Mouse (Mus musculus): ENCODE data around the gene Ranbp10. TPM values are rescaled to one million over a fixed set of nuclear protein-coding genes. Genes with fewer than 3 reads are reported as not detected.

The Ranbp10 gene
- polyA plus RNA-seq, 1 experiment from 2014 or later, result 11.2 TPM

GRCm38 (mm10) chr8:105754688-105755087 is 72.5 kb downstream of the Ranbp10 start:
- Histone ChIP-seq H3K4me3 (ENCODE audit: low read depth, low read length) (no peak overlapping the region), H3K36me3 (replicated peaks; ENCODE audit: control insufficient read depth, insufficient read depth, low read depth, low read length) (no peaks in the 10 kb centered on the region), H3K27ac (replicated peaks; ENCODE audit: low read depth, low read length) (no peak overlapping the region), H3K4me1 (ENCODE audit: control insufficient read depth, insufficient read depth, low read length) (peaks cover 3% of the 10 kb centered on the region; the same call in 1 of the 2 replicates), H3K9ac (replicated peaks; ENCODE audit: low read length) (no peak overlapping the region), H3K4me2 (ENCODE audit: low read depth, low read length) (no peak overlapping the region), H3K9me3 (replicated peaks; ENCODE audit: control insufficient read depth, low read length) (no peaks in the 10 kb centered on the region), H3K27me3 (ENCODE audit: control insufficient read depth, insufficient read depth, low read length) (no peaks in the 10 kb centered on the region)
- DNase-seq (ENCODE audit: low spot score), result no peak
- no peak for ATAC-seq (replicated peaks; ENCODE audit: insufficient number of reproducible peaks, low FRiP score, low TSS enrichment, low read depth)
- 82% methylated on average over 2 of the region's 2 CpGs for WGBS

DNA sequence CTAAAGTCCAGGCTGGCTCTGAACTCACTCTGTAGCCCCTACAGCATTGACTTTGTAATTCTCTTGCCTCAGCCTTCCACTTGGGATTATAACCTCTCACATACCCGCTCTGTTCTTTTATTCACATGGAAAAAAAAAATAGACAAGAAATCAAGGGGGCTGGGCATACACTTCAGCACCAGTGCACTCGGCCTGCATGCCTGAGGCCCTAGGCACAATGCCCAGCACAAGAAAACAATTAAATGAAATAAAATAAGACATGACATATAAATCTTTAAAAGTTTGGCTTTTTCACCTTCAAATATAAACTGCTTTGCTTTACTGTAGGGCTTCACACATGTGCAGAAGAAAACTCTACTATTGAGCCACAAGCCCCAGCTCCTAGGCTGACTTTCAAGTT is 73.2 kb downstream of the Ranbp10 start:
- no peak overlapping the region for H3K27ac ChIP-seq (replicated peaks; ENCODE audit: low read depth, low read length)
- no peaks in the 10 kb centered on the region for H3K36me3 ChIP-seq (replicated peaks; ENCODE audit: control insufficient read depth, insufficient read depth, low read depth, low read length)
- H3K4me3 ChIP-seq (ENCODE audit: low read depth, low read length), result no peak overlapping the region
- H3K9ac ChIP-seq (replicated peaks; ENCODE audit: low read length), result no peak overlapping the region
- WGBS, result 81% methylated on average over 2 of the region's 2 CpGs
- no peaks in the 10 kb centered on the region for H3K9me3 ChIP-seq (replicated peaks; ENCODE audit: control insufficient read depth, low read length)
- no peaks in the 10 kb centered on the region for H3K27me3 ChIP-seq (ENCODE audit: control insufficient read depth, insufficient read depth, low read length)
- H3K4me1 ChIP-seq (ENCODE audit: control insufficient read depth, insufficient read depth, low read length), result no peaks in the 10 kb centered on the region
- H3K4me2 ChIP-seq (ENCODE audit: low read depth, low read length), result no peak overlapping the region
- ATAC-seq (replicated peaks; ENCODE audit: insufficient number of reproducible peaks, low FRiP score, low TSS enrichment, low read depth) (no peak), DNase-seq (ENCODE audit: low spot score) (no peak)

DNA sequence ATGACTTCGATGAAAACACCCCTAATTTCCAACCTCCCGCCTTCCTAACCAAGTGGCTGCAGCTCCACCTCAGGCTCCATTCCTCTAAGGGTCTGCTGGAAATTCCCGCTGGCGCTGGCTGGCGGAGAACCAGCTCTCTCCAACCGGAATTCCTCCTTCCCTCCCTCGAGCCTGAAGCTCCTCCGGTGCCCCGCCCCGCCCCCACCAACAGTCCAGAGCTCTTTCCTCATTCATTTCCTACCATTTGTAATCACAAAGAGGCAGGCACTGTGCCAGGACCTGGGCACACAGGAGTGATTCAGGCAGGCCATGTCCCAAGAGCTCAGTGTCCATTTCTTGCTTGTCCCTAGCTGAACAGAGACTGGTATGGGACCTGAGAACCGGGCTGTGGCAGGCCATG is 76.5 kb downstream of the Ranbp10 start:
- ATAC-seq (replicated peaks; ENCODE audit: insufficient number of reproducible peaks, low FRiP score, low TSS enrichment, low read depth), result no peak
- Histone ChIP-seq H3K4me3 (ENCODE audit: low read depth, low read length) (no peak overlapping the region), H3K9me3 (replicated peaks; ENCODE audit: control insufficient read depth, low read length) (no peaks in the 10 kb centered on the region), H3K4me1 (ENCODE audit: control insufficient read depth, insufficient read depth, low read length) (no peaks in the 10 kb centered on the region), H3K4me2 (ENCODE audit: low read depth, low read length) (no peak overlapping the region), H3K27ac (replicated peaks; ENCODE audit: low read depth, low read length) (no peak overlapping the region), H3K27me3 (ENCODE audit: control insufficient read depth, insufficient read depth, low read length) (no peaks in the 10 kb centered on the region), H3K9ac (replicated peaks; ENCODE audit: low read length) (no peak overlapping the region), H3K36me3 (replicated peaks; ENCODE audit: control insufficient read depth, insufficient read depth, low read depth, low read length) (no peaks in the 10 kb centered on the region)
- 11% methylated on average over 11 of the region's 11 CpGs for WGBS
- peak; percentile 55 for DNase-seq (ENCODE audit: low spot score)

DNA sequence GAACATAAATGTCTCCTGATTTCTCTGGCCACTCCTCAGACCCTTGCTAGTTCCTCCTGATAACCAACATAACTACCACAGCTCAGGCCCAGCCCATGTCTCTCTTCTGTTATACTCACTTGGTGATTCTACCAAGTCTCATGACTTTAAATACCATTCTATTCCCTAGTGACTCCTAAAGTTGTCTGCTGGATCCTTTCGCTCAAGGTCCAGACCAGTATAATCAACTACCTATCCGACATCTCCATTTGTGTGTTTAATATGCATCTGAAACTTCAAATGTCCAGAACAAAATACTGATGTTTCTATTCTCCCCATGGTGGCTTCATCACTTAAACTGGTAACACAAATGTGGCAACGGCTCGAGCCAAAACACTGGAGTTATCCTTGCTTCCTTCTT is 83.8 kb downstream of the Ranbp10 start:
- Histone ChIP-seq H3K4me2 (ENCODE audit: low read depth, low read length) (no peak overlapping the region), H3K27me3 (ENCODE audit: control insufficient read depth, insufficient read depth, low read length) (no peaks in the 10 kb centered on the region), H3K27ac (replicated peaks; ENCODE audit: low read depth, low read length) (no peak overlapping the region), H3K9me3 (replicated peaks; ENCODE audit: control insufficient read depth, low read length) (no peaks in the 10 kb centered on the region), H3K36me3 (replicated peaks; ENCODE audit: control insufficient read depth, insufficient read depth, low read depth, low read length) (no peaks in the 10 kb centered on the region), H3K4me3 (ENCODE audit: low read depth, low read length) (no peak overlapping the region), H3K9ac (replicated peaks; ENCODE audit: low read length) (no peak overlapping the region), H3K4me1 (ENCODE audit: control insufficient read depth, insufficient read depth, low read length) (no peaks in the 10 kb centered on the region)
- DNase-seq (ENCODE audit: low spot score), result no peak
- 87% methylated on average over 4 of the region's 4 CpGs for WGBS
- no peak for ATAC-seq (replicated peaks; ENCODE audit: insufficient number of reproducible peaks, low FRiP score, low TSS enrichment, low read depth)

GRCm38 (mm10) chr8:105739216-105739615 is 87.9 kb downstream of the Ranbp10 start:
- Histone ChIP-seq H3K4me2 (ENCODE audit: low read depth, low read length) (no peak overlapping the region), H3K4me1 (ENCODE audit: control insufficient read depth, insufficient read depth, low read length) (no peaks in the 10 kb centered on the region), H3K9ac (replicated peaks; ENCODE audit: low read length) (no peak overlapping the region), H3K9me3 (replicated peaks; ENCODE audit: control insufficient read depth, low read length) (no peaks in the 10 kb centered on the region), H3K27ac (replicated peaks; ENCODE audit: low read depth, low read length) (no peak overlapping the region), H3K27me3 (ENCODE audit: control insufficient read depth, insufficient read depth, low read length) (no peaks in the 10 kb centered on the region), H3K36me3 (replicated peaks; ENCODE audit: control insufficient read depth, insufficient read depth, low read depth, low read length) (no peaks in the 10 kb centered on the region), H3K4me3 (ENCODE audit: low read depth, low read length) (no peak overlapping the region)
- DNase-seq (ENCODE audit: low spot score) (no peak), ATAC-seq (replicated peaks; ENCODE audit: insufficient number of reproducible peaks, low FRiP score, low TSS enrichment, low read depth) (no peak)
- 90% methylated on average over 5 of the region's 5 CpGs for WGBS

DNA sequence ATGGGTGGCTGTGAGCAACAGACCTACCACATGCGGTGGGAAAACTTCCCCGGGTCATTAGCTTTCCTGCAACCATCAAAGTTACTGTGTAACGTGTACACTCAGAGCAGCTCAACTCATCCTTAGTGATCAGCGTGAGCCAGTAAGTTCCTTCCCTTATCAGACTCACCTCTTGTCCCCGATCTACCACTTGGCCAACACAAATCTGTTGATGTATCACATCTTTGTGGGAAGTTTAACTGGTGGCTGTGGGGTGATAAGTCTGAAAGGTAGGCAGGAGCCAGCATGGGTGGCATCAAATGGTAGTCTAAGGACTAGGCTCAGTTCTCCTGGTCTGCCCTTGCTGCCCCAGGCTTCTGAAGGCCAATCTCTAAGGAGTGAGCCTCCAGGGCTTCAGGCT is 95.0 kb downstream of the Ranbp10 start:
- no peak overlapping the region for H3K4me2 ChIP-seq (ENCODE audit: low read depth, low read length)
- WGBS, result 89% methylated on average over 5 of the region's 5 CpGs
- no peak for DNase-seq (ENCODE audit: low spot score)
- H3K27me3 ChIP-seq (ENCODE audit: control insufficient read depth, insufficient read depth, low read length), result no peaks in the 10 kb centered on the region
- H3K36me3 ChIP-seq (replicated peaks; ENCODE audit: control insufficient read depth, insufficient read depth, low read depth, low read length), result peaks cover 4% of the 10 kb centered on the region; the same call in 1 of the 2 replicates
- no peak overlapping the region for H3K9ac ChIP-seq (replicated peaks; ENCODE audit: low read length)
- H3K27ac ChIP-seq (replicated peaks; ENCODE audit: low read depth, low read length), result no peak overlapping the region
- no peaks in the 10 kb centered on the region for H3K4me1 ChIP-seq (ENCODE audit: control insufficient read depth, insufficient read depth, low read length)
- ATAC-seq (replicated peaks; ENCODE audit: insufficient number of reproducible peaks, low FRiP score, low TSS enrichment, low read depth), result no peak
- H3K4me3 ChIP-seq (ENCODE audit: low read depth, low read length), result no peak overlapping the region
- no peaks in the 10 kb centered on the region for H3K9me3 ChIP-seq (replicated peaks; ENCODE audit: control insufficient read depth, low read length)

DNA sequence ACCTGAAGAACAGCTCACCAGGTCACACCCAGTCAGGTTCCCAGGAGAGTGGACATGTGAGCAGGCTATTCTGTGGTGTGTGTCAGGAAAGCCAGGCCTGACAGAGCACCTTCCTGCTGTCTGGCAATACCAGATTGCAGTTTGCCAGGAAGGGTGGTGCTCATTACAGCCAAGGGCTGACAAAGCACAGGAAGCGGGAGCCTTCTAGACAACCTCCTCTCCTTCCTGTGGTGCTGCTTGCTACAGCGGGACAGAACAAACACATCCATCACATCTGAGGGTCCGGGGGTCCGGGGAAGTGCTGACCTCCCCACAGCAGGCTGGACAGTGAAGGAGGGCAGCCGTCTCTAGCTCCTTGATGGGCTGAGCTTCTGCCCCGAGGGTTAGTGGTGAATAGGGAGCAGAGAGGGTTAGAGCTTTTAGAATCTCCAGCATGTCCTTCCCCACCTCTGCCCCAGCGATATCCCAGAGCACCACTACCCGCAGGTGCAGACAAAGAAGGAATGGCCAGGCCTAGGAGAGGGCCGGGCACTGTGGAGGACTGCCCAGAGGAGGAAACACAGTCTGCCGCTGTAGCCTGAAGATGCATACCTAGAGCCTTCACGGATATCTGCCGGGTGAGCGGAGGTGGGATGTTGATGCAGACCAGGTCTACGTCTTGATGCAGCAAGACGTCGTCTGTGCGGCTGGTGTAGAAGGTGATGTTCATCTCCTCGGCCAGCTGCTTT is 99.6 kb downstream of the Ranbp10 start:
- WGBS, result 87% methylated on average over 18 of the region's 18 CpGs
- H3K4me2 ChIP-seq (ENCODE audit: low read depth, low read length), result no peak overlapping the region
- ATAC-seq (replicated peaks; ENCODE audit: insufficient number of reproducible peaks, low FRiP score, low TSS enrichment, low read depth) (no peak), DNase-seq (ENCODE audit: low spot score) (no peak)
- H3K4me1 ChIP-seq (ENCODE audit: control insufficient read depth, insufficient read depth, low read length), result no peaks in the 10 kb centered on the region
- no peak overlapping the region for H3K27ac ChIP-seq (replicated peaks; ENCODE audit: low read depth, low read length)
- no peaks in the 10 kb centered on the region for H3K9me3 ChIP-seq (replicated peaks; ENCODE audit: control insufficient read depth, low read length)
- H3K9ac ChIP-seq (replicated peaks; ENCODE audit: low read length), result no peak overlapping the region; the same call in 1 of the 2 replicates
- H3K4me3 ChIP-seq (ENCODE audit: low read depth, low read length), result no peak overlapping the region
- H3K36me3 ChIP-seq (replicated peaks; ENCODE audit: control insufficient read depth, insufficient read depth, low read depth, low read length), result peaks cover 5% of the 10 kb centered on the region; the same call in 1 of the 2 replicates
- H3K27me3 ChIP-seq (ENCODE audit: control insufficient read depth, insufficient read depth, low read length), result no peaks in the 10 kb centered on the region

GRCm38 (mm10) chr8:105725726-105726125 is 101.4 kb downstream of the Ranbp10 start:
- Histone ChIP-seq H3K27ac (replicated peaks; ENCODE audit: low read depth, low read length) (no peak overlapping the region), H3K9me3 (replicated peaks; ENCODE audit: control insufficient read depth, low read length) (no peaks in the 10 kb centered on the region), H3K4me3 (ENCODE audit: low read depth, low read length) (no peak overlapping the region), H3K9ac (replicated peaks; ENCODE audit: low read length) (no peak overlapping the region), H3K36me3 (replicated peaks; ENCODE audit: control insufficient read depth, insufficient read depth, low read depth, low read length) (peaks cover 5% of the 10 kb centered on the region; the same call in 1 of the 2 replicates), H3K4me1 (ENCODE audit: control insufficient read depth, insufficient read depth, low read length) (no peaks in the 10 kb centered on the region), H3K27me3 (ENCODE audit: control insufficient read depth, insufficient read depth, low read length) (no peaks in the 10 kb centered on the region), H3K4me2 (ENCODE audit: low read depth, low read length) (no peak overlapping the region)
- DNase-seq (ENCODE audit: low spot score), result no peak
- WGBS, result 78% methylated on average over 5 of the region's 5 CpGs
- ATAC-seq (replicated peaks; ENCODE audit: insufficient number of reproducible peaks, low FRiP score, low TSS enrichment, low read depth), result no peak
